In the genomic region with DNA sequence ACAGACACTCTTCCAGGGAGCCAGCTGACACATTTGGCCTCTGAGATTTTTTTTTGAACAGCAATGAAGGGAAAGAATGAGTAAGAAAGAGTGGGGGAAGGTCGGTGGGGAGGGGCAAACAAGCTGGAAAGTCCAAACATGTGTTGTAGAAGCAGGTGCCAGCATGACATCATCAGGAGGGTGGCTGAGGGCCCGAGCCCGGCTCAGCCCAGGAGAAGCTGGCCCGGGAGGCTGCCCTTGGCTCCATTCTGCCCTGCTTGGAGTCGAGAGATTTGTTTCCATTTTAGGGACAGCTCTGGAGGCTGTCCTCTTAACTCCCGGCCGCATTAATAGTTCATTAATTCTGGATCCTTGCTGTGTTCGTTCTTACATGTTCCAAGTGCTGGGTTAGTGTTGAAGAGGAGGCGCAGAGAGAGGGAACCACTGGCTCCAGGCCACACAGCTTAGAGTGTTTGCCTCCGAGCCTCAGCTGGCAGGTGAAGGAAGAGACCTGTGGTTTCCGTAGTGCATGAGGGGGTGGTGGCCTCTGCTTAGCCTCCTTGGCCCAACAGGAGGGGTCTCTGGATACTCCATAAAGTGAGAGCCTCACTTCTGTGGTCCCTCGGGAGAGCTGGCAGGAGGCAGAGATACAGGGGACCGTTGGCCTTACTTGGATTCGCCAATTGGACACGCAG, we compare ENCODE assay signal across 8 mouse cellular contexts.
DNase-seq lines count a peak whose midpoint lies in the region; ATAC-seq lines count a peak whose summit lies in the region.

No protein-coding gene starts in this region.

- peak; percentile 26 for ATAC-seq in inflammation-experienced regulatory T-cells, adult 6 months

- DNase-seq in adrenal gland, adult (ENCODE audit: inconsistent age in 2 of 2, low spot score in 1 of 2), result peak; percentile 77 to 94
- no peak for DNase-seq in adrenal gland, postnatal 4 days (ENCODE audit: low spot score in 2 of 2)
- peak; percentile 80 for DNase-seq in urinary bladder, postnatal 14 days (ENCODE audit: low spot score)
- DNase-seq in urinary bladder, adult 2 months (ENCODE audit: low spot score), result no peak
- peak; percentile 57 to 75 for DNase-seq in gastrocnemius, adult 8-10 months (ENCODE audit: low spot score in 2 of 2)
- peak; percentile 64 for DNase-seq in lung, postnatal 25 days (ENCODE audit: low spot score)
- no peak for DNase-seq in right cerebral cortex, postnatal 14 days

Comparison
In these comparisons a context has a peak if more than half of its experiments do, and no peak if none do; other contexts are left out.
1. DNase-seq: peak in adrenal gland, adult (2 of 2), urinary bladder, postnatal 14 days (single experiment), gastrocnemius, adult 8-10 months (2 of 2) and lung, postnatal 25 days (single experiment); none in adrenal gland, postnatal 4 days (0 of 2), urinary bladder, adult 2 months (single experiment) and right cerebral cortex, postnatal 14 days (single experiment).